Mouse (Mus musculus): Measurements from ENCODE around the gene H2afv.

H2afv gene

GRCm38 (mm10) chr11:6388726-6389413 is 55.4 kb downstream of the H2afv start, which contains the start of gene Zmiz2:
Gene Zmiz2 (plus strand): TSS chr11:6389074.
- peak; percentile 98 for DNase-seq

GRCm38 (mm10) chr11:6388126-6388725 is 56.0 kb downstream of the H2afv start:
- no peak for DNase-seq

GRCm38 (mm10) chr11:6380916-6381315 is 63.3 kb downstream of the H2afv start:
- DNase-seq, result no peak
